Mouse (Mus musculus) hindbrain, postnatal 0 days (tissue): ENCODE measurements around the gene Ahsg. TPM values are rescaled to one million over a fixed set of nuclear protein-coding genes. Genes with fewer than 3 reads are reported as not detected.

ENCODE experiments used
- ATAC-seq: fragments of 200-750 bp; cut with Nextera tagmentation; 2 replicates; pipeline ENCODE4 v1.8.0; 2017; ENCODE audit warnings: mild to moderate bottlenecking, moderate TSS enrichment, moderate library complexity
- DNase-seq: peaks from one replicate; pipeline ENCODE4 v3.0.0-alpha.2; 2015; ENCODE audit warnings: low spot score
- H3K27ac ChIP-seq: fragments of 300-500 bp; sonication (generic); 2 replicates; pipeline ENCODE4 v1.5.1; 2014; ENCODE audit warnings: mild to moderate bottlenecking
- H3K27me3 ChIP-seq: fragments of 300-500 bp; sonication (generic); 2 replicates; pipeline ENCODE4 v1.6.1; 2014; ENCODE audit warnings: low read length, mixed read lengths; ENCODE audit not compliant: insufficient read depth
- H3K36me3 ChIP-seq: fragments of 300-500 bp; sonication (generic); 2 replicates; pipeline ENCODE4 v1.6.1; 2014; ENCODE audit warnings: low read length, mixed read lengths; ENCODE audit not compliant: insufficient read depth
- H3K4me1 ChIP-seq: fragments of 300-500 bp; sonication (generic); 2 replicates; pipeline ENCODE4 v1.6.1; 2014; ENCODE audit warnings: antibody characterized with exemption, low read length, mixed read lengths; ENCODE audit not compliant: insufficient read depth
- H3K4me2 ChIP-seq: fragments of 300-500 bp; sonication (generic); 2 replicates; pipeline ENCODE4 v1.6.1; 2014; ENCODE audit warnings: low read depth, mild to moderate bottlenecking, low read length, moderate library complexity, mixed read lengths
- H3K4me3 ChIP-seq: fragments of 300-500 bp; sonication (generic); 2 replicates; pipeline ENCODE4 v1.5.1; 2014; ENCODE audit warnings: low read length
- H3K9ac ChIP-seq: fragments of 300-500 bp; sonication (generic); replicated peaks from 2 replicates; pipeline ENCODE4 v1.6.1; 2014; ENCODE audit warnings: mild to moderate bottlenecking, low read length, moderate library complexity, mixed read lengths
- H3K9me3 ChIP-seq: fragments of 300-500 bp; sonication (generic); 2 replicates; pipeline ENCODE4 v1.6.1; 2016; ENCODE audit warnings: low read length, mixed read lengths
- CTCF ChIP-seq: IDR thresholded peaks from 2 replicates; pipeline ENCODE4 v1.5.1; 2016; ENCODE audit warnings: antibody characterized with exemption, control low read depth, low read depth
- WGBS: fragments of 180-500 bp; shearing (Covaris S2); extraction: QIAGEN DNeasy Blood & Tissue Kit; methylation state at CpG from one replicate; pipeline ENCODE4 v1.1.7; 2014; 5-methylcytosine and 5-hydroxymethylcytosine counted together
- polyA plus RNA-seq: library from polyadenylated mRNA; unstranded; fragments of >200 nt; fragmentation: Nextera tagmentation; extraction: Ambion mirVana; gene quantifications from 2 replicates; pipeline ENCODE4 v1.2.1, GENCODE M21; 2015
- total RNA-seq: library from RNA; depleted of rRNA; stranded (reverse); fragments of >200 nt; gene quantifications from 2 replicates; pipeline ENCODE4 v1.2.3, GENCODE M21; 2014; rRNA removed

Ahsg gene
- total RNA-seq = not detected in 2 replicates
- polyA plus RNA-seq = not detected in 2 replicates

- no peaks in the 10 kb centered on the region for H3K4me1 ChIP-seq
- WGBS = 84% methylated on average over 11 of the region's 11 CpGs
Measured at GRCm38 (mm10) chr16:22890683-22891510, at the start of gene Ahsg. Gene Ahsg (plus strand): TSS chr16:22891277.

GRCm38 (mm10) chr16:22842871-22843270 is 48.2 kb upstream of the Ahsg start:
- H3K27ac ChIP-seq = no peak overlapping the region
- ATAC-seq (no peak), DNase-seq (no peak)
- WGBS = 92% methylated on average over 5 of the region's 5 CpGs
- H3K4me1 ChIP-seq = 0 out of 2 replicates have a peak, but pooled peaks cover 7% of the 10 kb centered on the region
- TF ChIP-seq CTCF = no peak
- H3K9ac ChIP-seq = no peak overlapping the region
- no peaks in the 10 kb centered on the region for H3K27me3 ChIP-seq
- H3K36me3 ChIP-seq = peaks cover 5% of the 10 kb centered on the region; the same call in 1 of the 2 replicates
- H3K9me3 ChIP-seq = no peaks in the 10 kb centered on the region
- no peak overlapping the region for H3K4me3 ChIP-seq
- H3K4me2 ChIP-seq = no peak overlapping the region

More at GRCm38 (mm10) chr16:22890683-22891510, at the start of gene Ahsg:
- ATAC-seq (no peak), DNase-seq (no peak)
- Histone ChIP-seq H3K36me3 (no peaks in the 10 kb centered on the region), H3K27ac (no peak within 1 kb of the TSS), H3K9ac (no peak within 1 kb of the TSS), H3K27me3 (no peaks in the 10 kb centered on the region), H3K9me3 (no peaks in the 10 kb centered on the region), H3K4me3 (no peak within 1 kb of the TSS), H3K4me2 (no peak within 1 kb of the TSS)
- TF ChIP-seq CTCF = no peak

- ATAC-seq (peak; percentile 96), DNase-seq (peak; percentile 92)
- Histone ChIP-seq H3K36me3 (0 out of 2 replicates have a peak, but pooled peaks cover 5% of the 10 kb centered on the region), H3K9me3 (no peaks in the 10 kb centered on the region), H3K4me3 (peak overlapping the region; percentile 60), H3K4me1 (0 out of 2 replicates have a peak, but pooled peaks cover 7% of the 10 kb centered on the region), H3K4me2 (peak overlapping the region; percentile 99), H3K27ac (peak overlapping the region; percentile 68), H3K27me3 (no peaks in the 10 kb centered on the region), H3K9ac (peak overlapping the region; percentile 75)
- TF ChIP-seq CTCF = no peak
- 7% methylated on average over 26 of the region's 26 CpGs for WGBS
Measured at GRCm38 (mm10) chr16:22844061-22844801, 46.8 kb upstream of the Ahsg start.

- ATAC-seq (no peak), DNase-seq (no peak)
- 68% methylated on average over 5 of the region's 5 CpGs for WGBS
- Histone ChIP-seq H3K36me3 (0 out of 2 replicates have a peak, but pooled peaks cover 5% of the 10 kb centered on the region), H3K9ac (peak overlapping the region; percentile 30; the same call in 1 of the 2 replicates), H3K27ac (peak overlapping the region; percentile 68; the same call in 1 of the 2 replicates), H3K4me1 (0 out of 2 replicates have a peak, but pooled peaks cover 7% of the 10 kb centered on the region), H3K4me3 (peak overlapping the region; percentile 60), H3K4me2 (peak overlapping the region; percentile 99), H3K9me3 (no peaks in the 10 kb centered on the region), H3K27me3 (no peaks in the 10 kb centered on the region)
- no peak for TF ChIP-seq CTCF
Measured at GRCm38 (mm10) chr16:22844834-22845233, 46.2 kb upstream of the Ahsg start.

GRCm38 (mm10) chr16:22845481-22845880 is 45.6 kb upstream of the Ahsg start:
- DNase-seq (no peak), ATAC-seq (no peak)
- TF ChIP-seq CTCF = no peak
- Histone ChIP-seq H3K4me2 (no peak overlapping the region), H3K4me3 (no peak overlapping the region), H3K27me3 (no peaks in the 10 kb centered on the region), H3K36me3 (peaks cover 5% of the 10 kb centered on the region; the same call in 1 of the 2 replicates), H3K9me3 (no peaks in the 10 kb centered on the region), H3K9ac (no peak overlapping the region), H3K4me1 (0 out of 2 replicates have a peak, but pooled peaks cover 7% of the 10 kb centered on the region), H3K27ac (no peak overlapping the region)
- WGBS = 87% methylated on average over 4 of the region's 4 CpGs

- H3K4me2 ChIP-seq = no peak overlapping the region
- 0 out of 2 replicates have a peak, but pooled peaks cover 7% of the 10 kb centered on the region for H3K4me1 ChIP-seq
- no peaks in the 10 kb centered on the region; the same call in 1 of the 2 replicates for H3K36me3 ChIP-seq
- no peak for TF ChIP-seq CTCF
- ATAC-seq (no peak), DNase-seq (no peak)
- no peaks in the 10 kb centered on the region for H3K9me3 ChIP-seq
- WGBS = 92% methylated on average over 1 of the region's 1 CpGs
- H3K4me3 ChIP-seq = no peak overlapping the region
- H3K9ac ChIP-seq = no peak overlapping the region
- H3K27ac ChIP-seq = no peak overlapping the region
- H3K27me3 ChIP-seq = no peaks in the 10 kb centered on the region
Measured at GRCm38 (mm10) chr16:22847686-22848085, 43.4 kb upstream of the Ahsg start.
